Mouse (Mus musculus): ENCODE results near the gene Osbpl11. TPM values are rescaled to one million over a fixed set of nuclear protein-coding genes. Genes with fewer than 3 reads are reported as not detected.
"Not testable (repeated sequence)": the region's sequence is repeated elsewhere in the genome, so short reads cannot be mapped to it uniquely, and the experiment has no call there.

Osbpl11 gene
- polyA plus RNA-seq, 1 experiment from 2014 or later: 18.9 TPM

GRCm38 (mm10) chr16:33200589-33200988 is 15.7 kb downstream of the Osbpl11 start:
- no peaks in the 10 kb centered on the region for H3K27me3 ChIP-seq (ENCODE audit: control insufficient read depth, insufficient read depth, low read length)
- WGBS: 85% methylated on average over 8 of the region's 8 CpGs
- no peak overlapping the region for H3K4me2 ChIP-seq (replicated peaks; ENCODE audit: low read depth, low read length)
- no peaks in the 10 kb centered on the region for H3K4me1 ChIP-seq (ENCODE audit: control insufficient read depth, insufficient read depth, low read length)
- peaks cover 26% of the 10 kb centered on the region for H3K36me3 ChIP-seq (ENCODE audit: control insufficient read depth, insufficient read depth, low read length)
- no peak for ATAC-seq (ENCODE audit: low FRiP score, low TSS enrichment)
- H3K4me3 ChIP-seq (ENCODE audit: low read length): no peak overlapping the region
- no peak overlapping the region for H3K9ac ChIP-seq (ENCODE audit: low read depth, low read length)
- no peaks in the 10 kb centered on the region for H3K9me3 ChIP-seq (ENCODE audit: control insufficient read depth, low read length)
- H3K27ac ChIP-seq (ENCODE audit: low read depth, low read length): no peak overlapping the region

- Histone ChIP-seq H3K4me2 (replicated peaks; ENCODE audit: low read depth, low read length) (no peak overlapping the region), H3K27ac (ENCODE audit: low read depth, low read length) (no peak overlapping the region), H3K9me3 (ENCODE audit: control insufficient read depth, low read length) (no peaks in the 10 kb centered on the region; the same call in 1 of the 2 replicates), H3K4me1 (ENCODE audit: control insufficient read depth, insufficient read depth, low read length) (no peaks in the 10 kb centered on the region), H3K9ac (ENCODE audit: low read depth, low read length) (no peak overlapping the region), H3K27me3 (ENCODE audit: control insufficient read depth, insufficient read depth, low read length) (no peaks in the 10 kb centered on the region), H3K4me3 (ENCODE audit: low read length) (no peak overlapping the region), H3K36me3 (ENCODE audit: control insufficient read depth, insufficient read depth, low read length) (peaks cover 54% of the 10 kb centered on the region; the same call in 1 of the 2 replicates)
- ATAC-seq (ENCODE audit: low FRiP score, low TSS enrichment): no peak
- 85% methylated on average over 2 of the region's 2 CpGs for WGBS
These were observed 25.9 kb downstream of the Osbpl11 start for GRCm38 (mm10) chr16:33210812-33211211.

- Histone ChIP-seq H3K4me1 (ENCODE audit: control insufficient read depth, insufficient read depth, low read length) (no peaks in the 10 kb centered on the region), H3K36me3 (ENCODE audit: control insufficient read depth, insufficient read depth, low read length) (peaks cover 20% of the 10 kb centered on the region; the same call in 1 of the 2 replicates), H3K27me3 (ENCODE audit: control insufficient read depth, insufficient read depth, low read length) (no peaks in the 10 kb centered on the region), H3K4me2 (replicated peaks; ENCODE audit: low read depth, low read length) (no peak overlapping the region), H3K9me3 (ENCODE audit: control insufficient read depth, low read length) (no peaks in the 10 kb centered on the region), H3K9ac (ENCODE audit: low read depth, low read length) (no peak overlapping the region), H3K27ac (ENCODE audit: low read depth, low read length) (no peak overlapping the region), H3K4me3 (ENCODE audit: low read length) (no peak overlapping the region)
- ATAC-seq (ENCODE audit: low FRiP score, low TSS enrichment): no peak
- 74% methylated on average over 9 of the region's 9 CpGs for WGBS
These were observed 31.6 kb downstream of the Osbpl11 start for GRCm38 (mm10) chr16:33216313-33217003.

- not testable (repeated sequence) for H3K9me3 ChIP-seq (ENCODE audit: control insufficient read depth, low read length); H3K4me2 ChIP-seq (replicated peaks; ENCODE audit: low read depth, low read length); ATAC-seq (ENCODE audit: low FRiP score, low TSS enrichment); H3K4me1 ChIP-seq (ENCODE audit: control insufficient read depth, insufficient read depth, low read length); H3K4me3 ChIP-seq (ENCODE audit: low read length); H3K27me3 ChIP-seq (ENCODE audit: control insufficient read depth, insufficient read depth, low read length); H3K9ac ChIP-seq (ENCODE audit: low read depth, low read length); H3K27ac ChIP-seq (ENCODE audit: low read depth, low read length)
- peaks cover 19% of the 10 kb centered on the region; the same call in 1 of the 2 replicates for H3K36me3 ChIP-seq (ENCODE audit: control insufficient read depth, insufficient read depth, low read length)
- WGBS: 61% methylated on average over 3 of the region's 3 CpGs
These were observed 32.7 kb downstream of the Osbpl11 start for GRCm38 (mm10) chr16:33217553-33218085.

GRCm38 (mm10) chr16:33222482-33222881 is 37.6 kb downstream of the Osbpl11 start:
- Histone ChIP-seq H3K27me3 (ENCODE audit: control insufficient read depth, insufficient read depth, low read length) (no peaks in the 10 kb centered on the region), H3K4me2 (replicated peaks; ENCODE audit: low read depth, low read length) (no peak overlapping the region), H3K27ac (ENCODE audit: low read depth, low read length) (no peak overlapping the region), H3K4me3 (ENCODE audit: low read length) (no peak overlapping the region), H3K36me3 (ENCODE audit: control insufficient read depth, insufficient read depth, low read length) (peaks cover 30% of the 10 kb centered on the region), H3K9ac (ENCODE audit: low read depth, low read length) (no peak overlapping the region), H3K9me3 (ENCODE audit: control insufficient read depth, low read length) (no peaks in the 10 kb centered on the region), H3K4me1 (ENCODE audit: control insufficient read depth, insufficient read depth, low read length) (no peaks in the 10 kb centered on the region)
- no peak for ATAC-seq (ENCODE audit: low FRiP score, low TSS enrichment)
- WGBS: 96% methylated on average over 3 of the region's 3 CpGs

GRCm38 (mm10) chr16:33224381-33224780 is 39.5 kb downstream of the Osbpl11 start:
- H3K4me3 ChIP-seq (ENCODE audit: low read length): no peak overlapping the region
- H3K9me3 ChIP-seq (ENCODE audit: control insufficient read depth, low read length): no peaks in the 10 kb centered on the region
- no peak overlapping the region for H3K9ac ChIP-seq (ENCODE audit: low read depth, low read length)
- no peak for ATAC-seq (ENCODE audit: low FRiP score, low TSS enrichment)
- H3K36me3 ChIP-seq (ENCODE audit: control insufficient read depth, insufficient read depth, low read length): peaks cover 40% of the 10 kb centered on the region
- no peak overlapping the region for H3K27ac ChIP-seq (ENCODE audit: low read depth, low read length)
- no peaks in the 10 kb centered on the region for H3K27me3 ChIP-seq (ENCODE audit: control insufficient read depth, insufficient read depth, low read length)
- 79% methylated on average over 5 of the region's 5 CpGs for WGBS
- no peaks in the 10 kb centered on the region for H3K4me1 ChIP-seq (ENCODE audit: control insufficient read depth, insufficient read depth, low read length)
- no peak overlapping the region for H3K4me2 ChIP-seq (replicated peaks; ENCODE audit: low read depth, low read length)

GRCm38 (mm10) chr16:33234128-33234527 is 49.3 kb downstream of the Osbpl11 start:
- Histone ChIP-seq H3K4me3 (ENCODE audit: low read length) (no peak overlapping the region), H3K36me3 (ENCODE audit: control insufficient read depth, insufficient read depth, low read length) (peaks cover 47% of the 10 kb centered on the region), H3K27ac (ENCODE audit: low read depth, low read length) (no peak overlapping the region), H3K4me2 (replicated peaks; ENCODE audit: low read depth, low read length) (no peak overlapping the region), H3K4me1 (ENCODE audit: control insufficient read depth, insufficient read depth, low read length) (peaks cover 4% of the 10 kb centered on the region; the same call in 1 of the 2 replicates), H3K27me3 (ENCODE audit: control insufficient read depth, insufficient read depth, low read length) (no peaks in the 10 kb centered on the region), H3K9ac (ENCODE audit: low read depth, low read length) (no peak overlapping the region), H3K9me3 (ENCODE audit: control insufficient read depth, low read length) (no peaks in the 10 kb centered on the region)
- 52% methylated on average over 12 of the region's 12 CpGs for WGBS
- peak; percentile 66; the same call in 1 of the 2 replicates for ATAC-seq (ENCODE audit: low FRiP score, low TSS enrichment)

GRCm38 (mm10) chr16:33236151-33236550 is 51.3 kb downstream of the Osbpl11 start:
- Histone ChIP-seq H3K4me3 (ENCODE audit: low read length) (no peak overlapping the region), H3K36me3 (ENCODE audit: control insufficient read depth, insufficient read depth, low read length) (peaks cover 48% of the 10 kb centered on the region), H3K27ac (ENCODE audit: low read depth, low read length) (no peak overlapping the region), H3K9ac (ENCODE audit: low read depth, low read length) (no peak overlapping the region), H3K4me2 (replicated peaks; ENCODE audit: low read depth, low read length) (no peak overlapping the region), H3K27me3 (ENCODE audit: control insufficient read depth, insufficient read depth, low read length) (no peaks in the 10 kb centered on the region), H3K9me3 (ENCODE audit: control insufficient read depth, low read length) (no peaks in the 10 kb centered on the region), H3K4me1 (ENCODE audit: control insufficient read depth, insufficient read depth, low read length) (peaks cover 4% of the 10 kb centered on the region; the same call in 1 of the 2 replicates)
- ATAC-seq (ENCODE audit: low FRiP score, low TSS enrichment): no peak
- 79% methylated on average over 6 of the region's 6 CpGs for WGBS

GRCm38 (mm10) chr16:33239305-33239704 is 54.4 kb downstream of the Osbpl11 start:
- Histone ChIP-seq H3K36me3 (ENCODE audit: control insufficient read depth, insufficient read depth, low read length) (peaks cover 73% of the 10 kb centered on the region), H3K4me1 (ENCODE audit: control insufficient read depth, insufficient read depth, low read length) (peaks cover 2% of the 10 kb centered on the region; the same call in 1 of the 2 replicates)
- no peak for ATAC-seq (ENCODE audit: low FRiP score, low TSS enrichment)

More at GRCm38 (mm10) chr16:33239305-33239704, 54.4 kb downstream of the Osbpl11 start:
- H3K27me3 ChIP-seq (ENCODE audit: control insufficient read depth, insufficient read depth, low read length): no peaks in the 10 kb centered on the region
- H3K4me2 ChIP-seq (replicated peaks; ENCODE audit: low read depth, low read length): no peak overlapping the region
- H3K4me3 ChIP-seq (ENCODE audit: low read length): no peak overlapping the region
- H3K27ac ChIP-seq (ENCODE audit: low read depth, low read length): no peak overlapping the region
- H3K9ac ChIP-seq (ENCODE audit: low read depth, low read length): no peak overlapping the region
- WGBS: 94% methylated on average over 2 of the region's 2 CpGs
- H3K9me3 ChIP-seq (ENCODE audit: control insufficient read depth, low read length): no peaks in the 10 kb centered on the region

Measured in kidney, embryonic 14.5 days (tissue).